ENCODE assay signal across 20 mouse cellular contexts in genomic region chr12:82325502-82325901, GRCm38 (mm10).
DNase-seq lines count a peak whose midpoint lies in the region; ATAC-seq and TF ChIP-seq lines count a peak whose summit lies in the region.
"Had no signal": no experiment of that assay in that cellular context is flagged by ENCODE, and none has a peak within 500 bp of the region (broad histone marks: within the 10 kb centered on the region; RNA-seq: fewer than 3 reads in every experiment).

No protein-coding gene starts in this region.

- 90% methylated on average over 3 of the region's 3 CpGs for WGBS in heart, embryonic 10.5 days
- 89% methylated on average over 3 of the region's 3 CpGs for WGBS in forebrain, embryonic 11.5 days

- no peak overlapping the region for H3K27ac ChIP-seq in heart, embryonic 10.5 days
- no peak overlapping the region for H3K27ac ChIP-seq in ES-E14 (ENCODE audit: insufficient read depth, low read depth, low read length, poor library complexity, severe bottlenecking)
- H3K27ac ChIP-seq in forebrain, embryonic 11.5 days (ENCODE audit: low read depth, low read length), result no peak overlapping the region
- H3K27ac ChIP-seq: embryonic facial prominence, embryonic 10.5 days; gastrocnemius, adult 2 months; heart, embryonic 15.5 days; hindbrain, embryonic 10.5 days had no signal

- no peaks in the 10 kb centered on the region for H3K36me3 ChIP-seq in heart, embryonic 10.5 days
- H3K36me3 ChIP-seq in ES-E14 (ENCODE audit: control insufficient read depth, insufficient read depth, low read length, poor library complexity, severe bottlenecking), result no peaks in the 10 kb centered on the region
- H3K36me3 ChIP-seq in forebrain, embryonic 11.5 days (ENCODE audit: control insufficient read depth, insufficient read depth, low read length), result no peaks in the 10 kb centered on the region
- H3K36me3 ChIP-seq: embryonic facial prominence, embryonic 10.5 days; heart, embryonic 15.5 days; hindbrain, embryonic 10.5 days had no signal

- no peak overlapping the region for H3K4me2 ChIP-seq in forebrain, embryonic 11.5 days (ENCODE audit: low read depth, low read length, severe bottlenecking)
- H3K4me2 ChIP-seq: heart, embryonic 11.5 days; heart, embryonic 15.5 days had no signal

- H3K9me3 ChIP-seq in heart, embryonic 10.5 days, result no peaks in the 10 kb centered on the region
- H3K9me3 ChIP-seq in ES-E14 (ENCODE audit: control insufficient read depth, insufficient read depth, low read depth, low read length), result no peaks in the 10 kb centered on the region
- H3K9me3 ChIP-seq in forebrain, embryonic 11.5 days (ENCODE audit: control insufficient read depth, low read length), result no peaks in the 10 kb centered on the region
- H3K9me3 ChIP-seq: embryonic facial prominence, embryonic 10.5 days; heart, embryonic 15.5 days; hindbrain, embryonic 10.5 days had no signal

- H3K9ac ChIP-seq in ES-E14 (ENCODE audit: insufficient read depth, low read depth, low read length, poor library complexity, severe bottlenecking), result no peak overlapping the region
- no peak overlapping the region for H3K9ac ChIP-seq in forebrain, embryonic 11.5 days (ENCODE audit: low read length)
- H3K9ac ChIP-seq: heart, embryonic 15.5 days had no signal

- H3K4me1 ChIP-seq in heart, embryonic 10.5 days, result peaks cover 36% of the 10 kb centered on the region
- H3K4me1 ChIP-seq in ES-E14 (ENCODE audit: control insufficient read depth in 2 of 2, insufficient read depth in 2 of 2, low read length in 2 of 2, poor library complexity in 1 of 2), result peaks cover 2 to 5% of the 10 kb centered on the region in 2 experiments; a peak in 2 of 4 replicates
- no peaks in the 10 kb centered on the region for H3K4me1 ChIP-seq in forebrain, embryonic 11.5 days (replicated peaks; ENCODE audit: control insufficient read depth, insufficient read depth, low read length)

- no peak overlapping the region for H3K4me3 ChIP-seq in heart, embryonic 10.5 days
- H3K4me3 ChIP-seq in ES-E14 (ENCODE audit: insufficient read depth in 1 of 2, low read depth in 1 of 2, low read length in 2 of 2, poor library complexity in 1 of 2, severe bottlenecking in 1 of 2), result no peak overlapping the region
- H3K4me3 ChIP-seq in forebrain, embryonic 11.5 days (ENCODE audit: low read depth, low read length), result no peak overlapping the region
- H3K4me3 ChIP-seq: embryonic facial prominence, embryonic 10.5 days; gastrocnemius, adult 2 months; heart, embryonic 15.5 days; hindbrain, embryonic 10.5 days had no signal

- no peak for ATAC-seq in forebrain, embryonic 11.5 days (replicated peaks; ENCODE audit: low FRiP score)
- ATAC-seq: forebrain, embryonic 14.5 days; hindbrain, embryonic 16.5 days; inflammation-experienced regulatory T-cells, adult 6 months had no signal

- peak; percentile 56 for DNase-seq in heart, embryonic 10.5 days (ENCODE audit: low spot score)
- no peak for DNase-seq in heart, adult 8-10 months (ENCODE audit: low spot score)
- peak; percentile 40 for DNase-seq in ES-E14 (ENCODE audit: low read depth, low spot score)
- DNase-seq in retina, embryonic 14.5 days (ENCODE audit: low spot score), result peak; percentile 7
- DNase-seq in right cerebral cortex, postnatal 25 days, result no peak
- DNase-seq in forebrain, embryonic 11.5 days (ENCODE audit: low spot score), result no peak
- DNase-seq in kidney, postnatal 25 days, result no peak
- DNase-seq: adrenal gland, adult 2 months; adrenal gland, postnatal 25 days; cerebellum, adult 2 months; cerebellum, postnatal 10 days; gastrocnemius, adult 2 months; gastrocnemius, postnatal 25 days had no signal

- no peaks in the 10 kb centered on the region for H3K27me3 ChIP-seq in heart, embryonic 10.5 days (ENCODE audit: insufficient read depth, poor library complexity, severe bottlenecking)
- H3K27me3 ChIP-seq in forebrain, embryonic 11.5 days (ENCODE audit: control insufficient read depth, insufficient read depth, low read length), result no peaks in the 10 kb centered on the region
- H3K27me3 ChIP-seq: heart, embryonic 15.5 days had no signal

- in situ Hi-C loops in ES-E14 (cut with MboI; ENCODE audit: low sequenced_read_pairs in 2 of 2, unreplicated experiment in 2 of 2), result no loop called here

TF ChIP-seq in ES-E14, 5 proteins besides CTCF, POLR2A, EP300 and RAD21:
- TF ChIP-seq CHD2 (IDR thresholded peaks at IDR 0.05; ENCODE audit: low read depth, low read length), result no peak
- TF ChIP-seq MAFK (IDR thresholded peaks at IDR 0.05; ENCODE audit: insufficient read depth, low read depth, low read length), result no peak
- TF ChIP-seq ZC3H11A (IDR thresholded peaks at IDR 0.05; ENCODE audit: borderline replicate concordance, low read depth, low read length), result no peak
- TF ChIP-seq ZNF384 (IDR thresholded peaks at IDR 0.05; ENCODE audit: low read depth, low read length), result no peak
- no peak for TF ChIP-seq HCFC1 (IDR thresholded peaks at IDR 0.05; ENCODE audit: borderline replicate concordance, insufficient read depth, low read length)

Comparison
In these comparisons a context has a peak if more than half of its experiments do, and no peak if none do; other contexts are left out.
1. DNase-seq: peak in heart, embryonic 10.5 days (single experiment), ES-E14 (single experiment) and retina, embryonic 14.5 days (single experiment); none in heart, adult 8-10 months (single experiment), right cerebral cortex, postnatal 25 days (single experiment), forebrain, embryonic 11.5 days (single experiment) and kidney, postnatal 25 days (0 of 2).